ENCODE assay signal across 10 mouse cellular contexts in the genomic region with DNA sequence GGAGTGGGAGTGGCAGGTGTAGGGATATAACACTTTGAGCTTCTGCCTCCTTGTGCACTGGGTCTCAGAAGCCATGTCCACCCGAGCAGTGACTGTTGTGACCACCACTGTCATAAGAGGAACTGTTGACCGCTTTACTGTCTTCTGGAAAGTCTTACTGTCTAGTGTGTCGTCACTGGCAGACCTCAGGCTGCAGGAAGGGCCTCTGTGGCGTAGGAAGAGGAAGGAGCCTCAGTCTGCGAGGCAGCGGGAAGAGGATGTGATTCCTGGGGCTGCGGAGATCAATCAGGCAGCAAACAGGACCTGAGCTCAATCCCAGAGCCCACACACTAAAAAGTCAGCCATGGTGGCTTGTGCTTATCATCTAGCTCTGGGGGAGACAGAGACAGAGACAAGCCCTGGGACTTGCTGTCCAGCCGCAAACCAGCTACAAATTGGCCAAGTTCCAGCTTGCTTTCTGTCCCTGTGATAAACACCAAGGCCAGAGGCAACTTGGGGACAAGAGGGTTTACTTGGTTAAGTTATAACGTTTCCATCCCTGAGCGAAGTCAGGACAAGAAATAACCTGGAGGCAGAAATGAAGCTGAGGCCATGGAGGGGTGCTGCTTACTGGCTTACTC. TPM values are rescaled to one million over a fixed set of nuclear protein-coding genes. Genes with fewer than 3 reads are reported as not detected.
DNase-seq lines count a peak whose midpoint lies in the region; ATAC-seq and TF ChIP-seq lines count a peak whose summit lies in the region.
"Had no signal": no experiment of that assay in that cellular context is flagged by ENCODE, and none has a peak within 500 bp of the region (broad histone marks: within the 10 kb centered on the region; RNA-seq: fewer than 3 reads in every experiment).

No protein-coding gene starts in this region.

- no peak for TF ChIP-seq CTCF in liver, adult 2 months (IDR thresholded peaks at IDR 0.05; ENCODE audit: low read depth, low read length)

- H3K27ac ChIP-seq in liver, adult 2 months (replicated peaks; ENCODE audit: insufficient read depth, low read depth, low read length), result peak overlapping the region; percentile 58
- H3K27ac ChIP-seq: hindbrain, embryonic 13.5 days; lung, embryonic 15.5 days had no signal

- ATAC-seq in neutrophil, adult 5-6 weeks (ENCODE audit: extremely low read depth, insufficient number of reproducible peaks, low FRiP score, poor library complexity, severe bottlenecking), result peak; percentile 86

- H3K4me1 ChIP-seq in liver, adult 2 months (ENCODE audit: control insufficient read depth, insufficient read depth, low read length), result no peaks in the 10 kb centered on the region
- H3K4me1 ChIP-seq: lung, embryonic 15.5 days had no signal

- no peaks in the 10 kb centered on the region for H3K27me3 ChIP-seq in liver, adult 2 months (ENCODE audit: control insufficient read depth, insufficient read depth, low read length)

- no peak overlapping the region for H3K9ac ChIP-seq in liver, adult 2 months (ENCODE audit: low read depth, low read length)
- H3K9ac ChIP-seq: hindbrain, embryonic 13.5 days; lung, embryonic 15.5 days had no signal

- TF ChIP-seq POLR2A in liver, adult 2 months (IDR thresholded peaks at IDR 0.05; ENCODE audit: extremely low read depth, insufficient read depth, low read length), result no peak

- 68% methylated on average over 10 of the region's 10 CpGs for WGBS in liver, adult 2 months

- DNase-seq in layer of hippocampus, adult 9-11 months, result peak; percentile 80
- no peak for DNase-seq in layer of hippocampus, adult 9-10 months (ENCODE audit: low spot score)
- peak; percentile 98 for DNase-seq in heart, adult 11 months
- peak; percentile 35 for DNase-seq in liver, adult 2 months (ENCODE audit: extremely low read depth, low read depth, low spot score)
- no peak for DNase-seq in ovary, adult 18-20 months (ENCODE audit: low spot score)
- no peak for DNase-seq in T-cell, adult 2 months (ENCODE audit: low spot score)
- no peak for DNase-seq in thymus, postnatal 36 days

- H3K79me2 ChIP-seq in liver, adult 2 months (ENCODE audit: control insufficient read depth, insufficient read depth, low read length), result no peaks in the 10 kb centered on the region

- no peak overlapping the region for H3K4me3 ChIP-seq in liver, adult 2 months (ENCODE audit: insufficient read depth, low read depth, low read length)
- H3K4me3 ChIP-seq: hindbrain, embryonic 13.5 days; lung, embryonic 15.5 days had no signal

- no peaks in the 10 kb centered on the region for H3K36me3 ChIP-seq in liver, adult 2 months (ENCODE audit: control insufficient read depth, insufficient read depth, low read length)
- H3K36me3 ChIP-seq: hindbrain, embryonic 13.5 days; lung, embryonic 15.5 days had no signal

RNA-seq across cellular contexts. Expression of a gene that starts 13.8 kb away (rescaled TPM):
- total RNA-seq in liver, adult 2 months (2014; rRNA removed), result 2.1 and 3.2 TPM in 2 replicates
- polyA plus RNA-seq in liver, adult 2 months (2012; rRNA removed), result 1.8 and 2.5 TPM in 2 replicates
- 225 and 254 TPM in 2 replicates for total RNA-seq in neutrophil, adult 5-6 weeks (2017)

RNA-seq across cellular contexts. Expression of a gene that starts 47.2 kb away (rescaled TPM):
- 0.37 and 0.54 TPM in 2 replicates for total RNA-seq in liver, adult 2 months (2014; rRNA removed)
- polyA plus RNA-seq in liver, adult 2 months (2012; rRNA removed), result 0.47 and 1.1 TPM in 2 replicates
- 7.3 and 8.1 TPM in 2 replicates for total RNA-seq in neutrophil, adult 5-6 weeks (2017)

RNA-seq across cellular contexts. Expression of a gene that starts 52.2 kb away (rescaled TPM):
- total RNA-seq in liver, adult 2 months (2014; rRNA removed), result 1.5 TPM in 1 of 2 replicates, not detected in the other
- not detected in 2 replicates for polyA plus RNA-seq in liver, adult 2 months (2012; rRNA removed)
- not detected in 2 replicates for total RNA-seq in neutrophil, adult 5-6 weeks (2017)

Comparison
In these comparisons a context has a peak if more than half of its experiments do, and no peak if none do; other contexts are left out.
1. DNase-seq: peak in layer of hippocampus, adult 9-11 months (single experiment), heart, adult 11 months (single experiment) and liver, adult 2 months (single experiment); none in layer of hippocampus, adult 9-10 months (single experiment), ovary, adult 18-20 months (single experiment), T-cell, adult 2 months (single experiment) and thymus, postnatal 36 days (0 of 2).
2. RNA of a gene that starts 13.8 kb away (total RNA-seq): 225 to 254 TPM in neutrophil, adult 5-6 weeks; 2.1 to 3.2 TPM in liver, adult 2 months; every median in the first group is over 10 times any median in the second.